Mouse (Mus musculus) spleen, postnatal 10 days (tissue): Measurements from ENCODE around the gene B4galt7.
"Not testable (repeated sequence)": the region's sequence is repeated elsewhere in the genome, so short reads cannot be mapped to it uniquely, and the experiment has no call there.

ENCODE experiments used
- DNase-seq, 2 experiments: peaks; one replicate each; pipeline ENCODE4 v3.0.0; 2021 to 2022; ENCODE audit warnings: low spot score in 2 of 2

Gene B4galt7

GRCm38 (mm10) chr13:55599566-55600540 is at the start of gene B4galt7:
Gene B4galt7, plus strand, starts transcription at chr13:55599896.
- peak; percentile 87 for DNase-seq

- no peak for DNase-seq
These were observed 43.8 kb upstream of the B4galt7 start for GRCm38 (mm10) chr13:55555921-55556320.

GRCm38 (mm10) chr13:55557499-55557898 is 42.2 kb upstream of the B4galt7 start:
- no peak for DNase-seq

- DNase-seq = no peak
These were observed 36.3 kb upstream of the B4galt7 start for GRCm38 (mm10) chr13:55563266-55563879.

GRCm38 (mm10) chr13:55567001-55567400 is 32.7 kb upstream of the B4galt7 start:
- DNase-seq = no peak

GRCm38 (mm10) chr13:55567949-55568348 is 31.7 kb upstream of the B4galt7 start:
- DNase-seq = no peak

GRCm38 (mm10) chr13:55568524-55568923 is 31.2 kb upstream of the B4galt7 start:
- DNase-seq = not testable (repeated sequence)

GRCm38 (mm10) chr13:55569726-55570285 is 29.9 kb upstream of the B4galt7 start:
- peak; percentile 28 to 46 for DNase-seq

GRCm38 (mm10) chr13:55570286-55570973 is 29.3 kb upstream of the B4galt7 start:
- peak; percentile 59 to 64 for DNase-seq

- peak; percentile 97 for DNase-seq
These were observed 28.5 kb upstream of the B4galt7 start, which contains the start of gene Fam193b for GRCm38 (mm10) chr13:55571027-55571751. Gene Fam193b, minus strand, starts transcription at chr13:55571120.

GRCm38 (mm10) chr13:55571977-55572376 is 27.7 kb upstream of the B4galt7 start:
- no peak for DNase-seq

GRCm38 (mm10) chr13:55573432-55573831 is 26.3 kb upstream of the B4galt7 start, which contains the start of gene Tmed9:
Gene Tmed9, plus strand, starts transcription at chr13:55573732.
- no peak for DNase-seq

GRCm38 (mm10) chr13:55574321-55574720 is 25.4 kb upstream of the B4galt7 start:
- DNase-seq = no peak

GRCm38 (mm10) chr13:55575932-55576331 is 23.8 kb upstream of the B4galt7 start:
- DNase-seq = peak in 1 of 2 experiments; percentile 31

- not testable (repeated sequence) for DNase-seq
These were observed 22.8 kb upstream of the B4galt7 start for GRCm38 (mm10) chr13:55576872-55577271.

- no peak for DNase-seq
These were observed 21.6 kb upstream of the B4galt7 start for GRCm38 (mm10) chr13:55578086-55578485.

- DNase-seq = no peak
These were observed 7.7 kb upstream of the B4galt7 start for GRCm38 (mm10) chr13:55591961-55592490.

GRCm38 (mm10) chr13:55592512-55593253 is 7.0 kb upstream of the B4galt7 start:
- DNase-seq = peak; percentile 91 to 98

GRCm38 (mm10) chr13:55593254-55593747 is 6.4 kb upstream of the B4galt7 start:
- DNase-seq = no peak

GRCm38 (mm10) chr13:55595375-55595774 is 4.3 kb upstream of the B4galt7 start:
- no peak for DNase-seq
